Mouse (Mus musculus) forebrain, embryonic 14.5 days (tissue): Measurements from ENCODE around the gene Impg1. TPM values are rescaled to one million over a fixed set of nuclear protein-coding genes. Genes with fewer than 3 reads are reported as not detected.

ENCODE experiments used
- ATAC-seq: fragments of 200-750 bp; cut with Nextera tagmentation; 2 replicates; pipeline ENCODE4 v1.8.0; 2017; ENCODE audit warnings: mild to moderate bottlenecking, moderate library complexity
- DNase-seq: peaks from one replicate; pipeline ENCODE4 v3.0.0-alpha.2; 2015; ENCODE audit warnings: low spot score
- H3K27ac ChIP-seq: fragments of 300-500 bp; sonication (generic); 2 replicates; pipeline ENCODE4 v1.5.1; 2014; ENCODE audit warnings: low read depth, mild to moderate bottlenecking, control low read depth, low read length, moderate library complexity
- H3K27me3 ChIP-seq: fragments of 300-500 bp; sonication (generic); replicated peaks from 2 replicates; pipeline ENCODE4 v1.6.1; 2014; ENCODE audit warnings: low read length, control low read depth, mixed read lengths; ENCODE audit not compliant: control insufficient read depth, insufficient read depth
- H3K36me3 ChIP-seq: fragments of 300-500 bp; sonication (generic); 2 replicates; pipeline ENCODE4 v1.6.1; 2014; ENCODE audit warnings: low read length, control low read depth; ENCODE audit not compliant: control insufficient read depth, insufficient read depth
- H3K4me1 ChIP-seq: fragments of 300-500 bp; sonication (generic); 2 replicates; pipeline ENCODE4 v1.6.1; 2014; ENCODE audit warnings: antibody characterized with exemption, low read length, control low read depth; ENCODE audit not compliant: control insufficient read depth, insufficient read depth
- H3K4me2 ChIP-seq: fragments of 300-500 bp; sonication (generic); 2 replicates; pipeline ENCODE4 v1.6.1; 2014; ENCODE audit warnings: mild to moderate bottlenecking, control low read depth, low read length
- H3K4me3 ChIP-seq: fragments of 300-500 bp; sonication (generic); 2 replicates; pipeline ENCODE4 v1.5.1; 2014; ENCODE audit warnings: low read depth, low read length, control low read depth
- H3K9ac ChIP-seq: fragments of 300-500 bp; sonication (generic); 2 replicates; pipeline ENCODE4 v1.6.1; 2014; ENCODE audit warnings: mild to moderate bottlenecking, low read length, control low read depth, moderate library complexity
- H3K9me3 ChIP-seq: fragments of 300-500 bp; sonication (generic); replicated peaks from 2 replicates; pipeline ENCODE4 v1.6.1; 2016; ENCODE audit warnings: low read length, control low read depth, mixed read lengths; ENCODE audit not compliant: control insufficient read depth
- WGBS: fragments of 180-500 bp; shearing (Covaris S2); extraction: QIAGEN DNeasy Blood & Tissue Kit; methylation state at CpG from one replicate; pipeline ENCODE4 v1.1.7; 2014; 5-methylcytosine and 5-hydroxymethylcytosine counted together
- polyA plus RNA-seq: library from polyadenylated mRNA; unstranded; fragments of >200 nt; fragmentation: Nextera tagmentation; extraction: Ambion mirVana; gene quantifications from 2 replicates; pipeline ENCODE4 v1.2.1, GENCODE M21; 2014

The Impg1 gene
- polyA plus RNA-seq = not detected in 2 replicates

- no peak for ATAC-seq
- no peaks in the 10 kb centered on the region for H3K27me3 ChIP-seq
- H3K9me3 ChIP-seq = no peaks in the 10 kb centered on the region
- H3K4me1 ChIP-seq = no peaks in the 10 kb centered on the region
- H3K4me3 ChIP-seq = no peak within 1 kb of the TSS
- no peak within 1 kb of the TSS for H3K9ac ChIP-seq
- H3K4me2 ChIP-seq = no peak within 1 kb of the TSS
- DNase-seq = no peak
- no peaks in the 10 kb centered on the region for H3K36me3 ChIP-seq
- 60% methylated on average over 6 of the region's 6 CpGs for WGBS
- H3K27ac ChIP-seq = no peak within 1 kb of the TSS
Observed at GRCm38 (mm10) chr9:80465381-80465780, at the start of gene Impg1. Impg1 (minus strand) TSS chr9:80465481.

DNA sequence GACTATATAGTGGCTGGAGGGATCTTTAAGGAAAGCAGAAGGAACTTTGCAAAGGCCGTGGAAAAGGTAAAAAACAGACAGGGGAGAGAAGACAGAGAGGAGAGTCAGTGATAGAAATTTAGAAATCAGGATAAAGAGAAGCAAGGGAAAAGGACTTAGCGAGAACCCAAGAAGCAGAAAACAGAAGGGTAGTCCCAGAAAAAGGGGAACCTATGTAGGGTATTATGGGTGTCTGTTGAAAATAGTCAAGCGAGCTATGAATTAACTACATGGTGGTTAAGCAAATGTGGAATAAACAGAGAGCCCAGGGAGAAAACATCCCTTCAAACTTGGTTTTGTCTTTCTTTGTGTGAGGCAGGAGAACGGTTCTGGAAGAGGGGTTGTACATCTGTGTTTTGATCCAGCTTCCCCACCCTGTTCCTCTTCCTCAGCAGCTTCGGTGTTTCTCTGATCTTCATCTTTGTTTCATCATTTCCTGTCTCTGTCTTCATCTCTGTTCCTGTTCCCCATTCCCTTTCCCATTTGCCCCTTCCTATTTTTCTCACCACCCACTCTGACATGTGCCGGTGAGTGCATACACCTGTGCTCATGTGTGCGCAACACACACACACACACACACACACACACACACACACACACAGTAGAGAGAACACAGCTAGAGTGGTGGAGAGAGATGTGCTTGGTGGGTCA is 44.3 kb upstream of the Impg1 start:
- H3K36me3 ChIP-seq = no peaks in the 10 kb centered on the region
- H3K27me3 ChIP-seq = no peaks in the 10 kb centered on the region
- 93% methylated on average over 7 of the region's 7 CpGs for WGBS
- no peaks in the 10 kb centered on the region for H3K9me3 ChIP-seq
- no peak overlapping the region for H3K4me2 ChIP-seq
- no peaks in the 10 kb centered on the region for H3K4me1 ChIP-seq
- H3K4me3 ChIP-seq = no peak overlapping the region
- ATAC-seq (no peak), DNase-seq (no peak)
- no peak overlapping the region for H3K27ac ChIP-seq
- H3K9ac ChIP-seq = no peak overlapping the region

DNA sequence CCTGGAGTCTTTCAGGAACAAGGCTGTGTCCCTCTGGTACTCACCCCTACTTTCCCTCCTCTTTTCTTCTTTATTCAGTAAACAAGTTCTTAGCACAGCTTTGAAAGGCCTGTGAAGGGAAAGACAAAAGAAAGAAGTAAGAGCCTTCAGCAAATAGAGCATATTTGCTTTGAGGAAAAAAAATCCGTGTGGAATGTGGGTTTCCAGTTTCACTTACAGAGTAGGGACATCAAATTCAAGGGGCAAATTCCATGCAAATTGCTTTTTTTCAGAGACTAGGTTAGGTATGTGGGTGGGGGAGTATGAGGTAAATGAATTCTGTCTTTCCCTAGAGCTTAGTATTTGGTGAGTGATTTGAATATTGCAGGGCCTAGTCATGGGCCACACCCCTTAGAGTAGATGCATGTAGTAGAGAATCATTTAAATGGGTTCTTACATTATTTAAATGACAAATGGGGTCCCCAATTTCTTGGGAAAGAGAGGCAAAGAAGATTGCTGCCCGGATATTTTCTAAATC is 39.3 kb upstream of the Impg1 start:
- Histone ChIP-seq H3K27me3 (no peaks in the 10 kb centered on the region), H3K4me1 (no peaks in the 10 kb centered on the region), H3K4me3 (no peak overlapping the region), H3K4me2 (no peak overlapping the region), H3K36me3 (no peaks in the 10 kb centered on the region), H3K9me3 (no peaks in the 10 kb centered on the region), H3K9ac (no peak overlapping the region), H3K27ac (no peak overlapping the region)
- WGBS = 49% methylated on average over 2 of the region's 2 CpGs
- ATAC-seq = no peak
- no peak for DNase-seq

GRCm38 (mm10) chr9:80491591-80491990 is 26.3 kb upstream of the Impg1 start:
- no peaks in the 10 kb centered on the region for H3K9me3 ChIP-seq
- H3K4me1 ChIP-seq = no peaks in the 10 kb centered on the region
- no peak overlapping the region for H3K9ac ChIP-seq
- WGBS = 81% methylated on average over 4 of the region's 4 CpGs
- ATAC-seq (no peak), DNase-seq (peak; percentile 5)
- H3K36me3 ChIP-seq = no peaks in the 10 kb centered on the region
- no peak overlapping the region for H3K4me2 ChIP-seq
- no peak overlapping the region for H3K27ac ChIP-seq
- H3K4me3 ChIP-seq = no peak overlapping the region
- H3K27me3 ChIP-seq = no peaks in the 10 kb centered on the region

DNA sequence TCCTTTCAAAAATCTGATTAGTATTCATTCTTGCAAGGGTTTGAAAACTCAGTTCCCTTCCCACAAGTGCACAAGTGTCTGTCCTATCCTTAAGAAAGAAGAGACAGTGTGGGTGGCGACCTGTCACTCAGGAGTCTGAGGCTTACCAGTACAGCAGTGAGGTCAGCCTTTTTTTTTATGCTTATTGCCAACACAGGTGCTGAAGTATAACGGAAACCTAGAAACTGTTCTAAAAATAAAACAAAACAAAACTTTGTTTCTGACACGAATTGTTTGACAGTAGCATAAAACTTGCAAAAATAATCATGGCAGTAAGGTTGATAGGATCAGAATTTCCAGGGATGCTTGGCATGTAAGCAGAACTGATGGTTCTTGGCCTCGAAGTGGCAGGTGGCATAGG is 4.9 kb downstream of the Impg1 start:
- 77% methylated on average over 4 of the region's 4 CpGs for WGBS
- Histone ChIP-seq H3K9me3 (no peaks in the 10 kb centered on the region), H3K4me1 (no peaks in the 10 kb centered on the region), H3K9ac (no peak overlapping the region), H3K27ac (no peak overlapping the region), H3K36me3 (no peaks in the 10 kb centered on the region), H3K4me3 (no peak overlapping the region), H3K4me2 (no peak overlapping the region), H3K27me3 (no peaks in the 10 kb centered on the region)
- ATAC-seq = no peak
- DNase-seq = no peak

DNA sequence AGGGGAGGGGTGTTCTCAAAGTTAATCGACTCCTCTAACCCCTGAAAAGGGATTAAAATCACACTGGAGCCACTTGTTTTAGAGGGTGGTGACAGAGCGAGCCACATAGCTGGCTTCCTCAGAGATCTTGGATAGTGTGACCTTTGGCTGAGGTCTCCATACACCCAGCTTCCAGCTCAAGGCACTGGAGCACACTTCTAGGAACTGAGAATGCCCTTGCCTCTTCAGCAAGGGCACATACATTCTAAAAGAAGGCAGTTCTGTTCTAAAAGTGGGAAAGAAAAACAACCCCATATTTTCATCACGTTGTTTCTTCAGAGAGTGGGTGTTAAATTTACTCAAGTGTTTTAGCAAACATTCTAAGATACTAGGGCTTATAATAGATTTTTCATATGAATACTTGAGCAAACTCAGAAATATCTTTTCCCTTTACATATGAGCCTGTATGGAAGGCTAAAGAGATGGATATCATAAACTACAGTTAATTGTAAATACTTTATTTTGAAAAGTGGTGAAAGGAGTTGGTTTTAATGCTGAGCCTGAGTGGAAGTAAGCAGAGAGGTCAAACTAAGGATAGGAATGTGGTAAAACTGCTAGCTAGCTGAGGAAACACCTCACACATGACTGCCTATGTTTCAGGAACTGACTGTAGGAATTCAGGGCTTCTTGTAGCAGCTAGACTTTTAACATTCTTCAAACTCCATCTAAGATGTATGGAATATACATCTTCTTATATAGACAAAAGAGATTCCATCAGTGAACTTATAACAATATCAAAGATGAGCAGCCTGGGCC is 14.6 kb downstream of the Impg1 start:
- DNase-seq = no peak
- H3K4me3 ChIP-seq = no peak overlapping the region
- H3K27me3 ChIP-seq = no peaks in the 10 kb centered on the region
- WGBS = 46% methylated on average over 3 of the region's 3 CpGs
- no peaks in the 10 kb centered on the region for H3K4me1 ChIP-seq
- no peak overlapping the region for H3K9ac ChIP-seq
- no peak overlapping the region for H3K27ac ChIP-seq
- ATAC-seq = no peak
- H3K9me3 ChIP-seq = no peaks in the 10 kb centered on the region
- no peaks in the 10 kb centered on the region for H3K36me3 ChIP-seq
- H3K4me2 ChIP-seq = no peak overlapping the region

DNA sequence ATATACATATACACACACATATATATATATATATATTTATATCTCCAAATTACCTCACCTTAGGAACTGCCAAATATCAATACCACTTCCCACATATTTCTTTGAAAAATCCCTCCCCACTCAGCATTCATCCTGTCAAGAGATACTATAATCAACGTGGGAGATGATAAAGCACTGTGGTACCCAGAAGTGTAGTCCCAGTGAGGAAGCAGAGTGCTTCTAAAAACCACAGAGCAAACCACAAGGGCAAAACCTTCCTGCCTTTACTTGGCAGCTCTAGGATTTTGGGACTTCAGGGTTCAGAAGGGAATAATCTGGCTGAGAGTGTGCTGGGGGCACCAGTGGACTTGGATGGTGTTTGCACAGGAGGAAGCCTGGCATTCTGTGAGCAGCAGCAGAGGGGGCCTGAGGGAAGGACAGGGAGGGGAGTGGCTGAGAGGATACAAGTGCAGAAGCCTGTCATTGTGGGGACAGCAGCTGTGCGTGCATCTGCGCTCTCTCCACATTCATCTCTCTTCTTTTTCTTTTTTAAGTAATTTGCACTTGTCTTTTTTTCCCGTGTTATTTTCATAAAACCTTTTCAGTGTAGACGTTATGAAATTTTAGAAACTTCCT is 24.1 kb downstream of the Impg1 start:
- DNase-seq = no peak
- H3K4me2 ChIP-seq = no peak overlapping the region
- H3K9me3 ChIP-seq = no peaks in the 10 kb centered on the region
- no peaks in the 10 kb centered on the region for H3K27me3 ChIP-seq
- 63% methylated on average over 5 of the region's 5 CpGs for WGBS
- H3K36me3 ChIP-seq = no peaks in the 10 kb centered on the region
- no peak overlapping the region for H3K9ac ChIP-seq
- no peaks in the 10 kb centered on the region for H3K4me1 ChIP-seq
- ATAC-seq = no peak
- H3K4me3 ChIP-seq = no peak overlapping the region
- H3K27ac ChIP-seq = no peak overlapping the region

DNA sequence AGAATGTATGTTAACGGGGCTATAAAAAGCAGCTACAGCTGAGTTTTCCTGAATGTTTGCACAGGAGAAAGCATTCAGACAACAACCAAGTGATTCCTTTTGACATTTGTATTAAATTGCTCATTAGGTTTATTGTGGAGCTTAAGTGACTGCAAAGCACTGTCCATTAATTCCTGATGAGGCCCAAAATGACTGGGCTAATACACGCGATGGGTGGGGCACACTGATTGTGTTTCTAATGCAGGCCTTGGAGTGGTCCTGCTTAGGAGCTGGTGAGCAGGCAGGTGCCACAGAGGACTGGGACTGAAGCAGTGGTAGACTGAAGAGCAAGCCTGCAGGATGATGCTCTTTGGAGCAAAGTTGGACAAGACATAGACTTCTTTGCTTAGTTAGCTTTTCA is 73.9 kb downstream of the Impg1 start:
- 11% methylated on average over 3 of the region's 3 CpGs for WGBS
- peaks cover 7% of the 10 kb centered on the region; the same call in 1 of the 2 replicates for H3K4me1 ChIP-seq
- no peak overlapping the region for H3K27ac ChIP-seq
- DNase-seq (no peak), ATAC-seq (peak; percentile 10; the same call in 1 of the 2 replicates)
- no peaks in the 10 kb centered on the region for H3K9me3 ChIP-seq
- no peak overlapping the region for H3K9ac ChIP-seq
- no peaks in the 10 kb centered on the region for H3K27me3 ChIP-seq
- H3K4me2 ChIP-seq = no peak overlapping the region
- no peaks in the 10 kb centered on the region for H3K36me3 ChIP-seq
- H3K4me3 ChIP-seq = no peak overlapping the region
